Mouse (Mus musculus) liver, postnatal 0 days (tissue): ENCODE measurements around the gene Elmo3.

Source experiments
- CTCF ChIP-seq: sonication (generic); IDR thresholded peaks from 2 replicates; pipeline ENCODE4 v1.5.1; 2016; ENCODE audit warnings: antibody characterized with exemption, low read depth
- EP300 ChIP-seq: IDR thresholded peaks from 2 replicates; pipeline ENCODE4 v1.6.1; 2016; ENCODE audit warnings: antibody characterized with exemption, low read depth, mild to moderate bottlenecking

- no peak for TF ChIP-seq EP300
- TF ChIP-seq CTCF, result no peak
Measured at GRCm38 (mm10) chr8:105354549-105354948, 49.1 kb downstream of the Elmo3 start.
